Mouse (Mus musculus) adipocyte (in vitro differentiated cells): Measurements from ENCODE around the gene Gramd1a.

Experiments
- DNase-seq: peaks from one replicate; pipeline ENCODE4 v3.0.0-alpha.2; 2016; ENCODE audit warnings: low spot score

Gene Gramd1a

DNA sequence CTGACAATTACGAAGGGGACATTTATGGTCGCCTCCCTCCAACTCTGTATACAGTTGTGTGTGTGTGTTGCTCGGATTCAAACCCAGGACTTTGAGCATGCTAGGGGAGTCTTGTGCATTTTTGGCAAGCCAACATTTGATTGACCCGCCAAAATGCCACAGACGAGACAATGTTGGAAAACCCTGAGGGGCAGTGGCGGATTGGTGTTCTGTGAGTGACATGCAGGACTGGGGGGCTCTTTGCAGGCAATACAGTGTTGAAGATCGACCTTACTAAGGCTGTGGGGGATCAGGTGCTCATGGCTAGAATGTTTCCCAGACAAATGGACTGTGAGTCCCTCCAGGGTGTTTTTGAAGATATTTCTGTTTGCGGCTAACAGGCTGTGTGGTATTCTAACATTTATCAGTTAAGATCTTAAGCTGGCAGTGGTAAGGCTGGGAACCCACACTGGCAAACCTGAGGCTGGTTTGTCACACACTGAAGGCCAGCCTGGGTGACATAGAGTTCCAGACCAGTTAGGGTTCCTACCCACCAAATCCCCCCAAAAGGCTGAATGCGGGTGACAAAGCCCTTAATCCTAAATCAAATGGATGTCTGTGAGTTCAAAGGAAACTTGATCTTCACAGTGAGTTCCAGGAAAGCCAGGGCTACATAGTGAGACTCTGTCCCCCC lies 58.7 kb downstream of the Gramd1a start:
- no peak for DNase-seq

DNA sequence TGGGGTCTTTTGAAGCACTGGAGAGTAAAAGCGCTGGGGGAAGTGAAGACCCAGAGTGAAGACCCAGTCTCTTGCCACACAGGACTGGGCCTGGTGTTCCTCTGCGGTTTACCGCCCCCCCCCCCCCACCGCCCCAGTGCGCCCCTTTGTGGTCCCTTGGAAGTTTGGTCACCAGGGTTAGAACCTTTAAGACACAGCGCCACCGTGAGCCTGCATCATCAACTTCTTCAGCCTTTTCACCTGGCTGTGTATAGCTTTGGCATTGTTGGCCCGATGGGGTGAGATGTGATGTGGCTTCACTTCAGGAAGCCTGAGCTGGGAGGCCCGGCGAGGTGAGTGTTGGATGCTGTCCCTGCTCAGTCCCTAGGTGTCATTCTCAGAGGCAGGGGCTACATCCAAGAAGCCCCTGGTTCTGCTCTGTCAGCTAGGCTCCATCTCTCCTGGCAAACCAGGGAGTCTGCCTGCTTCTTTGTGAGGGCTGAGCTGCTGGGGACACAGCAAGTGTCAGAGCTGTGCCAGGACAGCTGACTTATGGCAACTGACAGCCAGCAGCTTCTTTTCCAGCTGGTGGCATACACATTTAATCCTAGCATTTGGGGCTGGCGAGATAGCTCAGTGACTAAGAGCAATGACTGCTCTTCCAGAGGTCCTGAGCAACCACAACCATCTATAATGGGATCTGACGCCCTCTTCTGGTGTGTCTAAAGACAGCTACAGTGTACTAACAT lies 60.8 kb downstream of the Gramd1a start:
- DNase-seq, result no peak

DNA sequence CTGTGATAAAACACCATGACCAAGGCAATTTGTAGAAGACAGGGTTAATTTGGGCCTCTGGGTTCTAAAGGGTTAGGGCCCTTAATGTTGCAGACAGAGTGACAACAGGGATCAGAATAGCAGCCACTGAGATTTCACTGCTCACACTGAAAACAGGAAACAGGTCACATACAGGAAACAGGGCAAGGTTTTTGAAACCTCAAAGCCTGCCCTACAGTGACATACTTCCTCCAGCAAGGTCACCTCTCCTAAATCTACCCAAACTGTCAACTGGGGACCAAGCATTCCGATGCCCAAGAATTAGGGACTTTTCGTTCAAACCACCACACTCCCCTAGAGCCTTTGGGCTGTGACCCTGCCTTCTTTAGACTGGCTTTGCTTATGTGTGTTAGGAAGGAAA lies 66.0 kb downstream of the Gramd1a start:
- DNase-seq, result no peak

DNA sequence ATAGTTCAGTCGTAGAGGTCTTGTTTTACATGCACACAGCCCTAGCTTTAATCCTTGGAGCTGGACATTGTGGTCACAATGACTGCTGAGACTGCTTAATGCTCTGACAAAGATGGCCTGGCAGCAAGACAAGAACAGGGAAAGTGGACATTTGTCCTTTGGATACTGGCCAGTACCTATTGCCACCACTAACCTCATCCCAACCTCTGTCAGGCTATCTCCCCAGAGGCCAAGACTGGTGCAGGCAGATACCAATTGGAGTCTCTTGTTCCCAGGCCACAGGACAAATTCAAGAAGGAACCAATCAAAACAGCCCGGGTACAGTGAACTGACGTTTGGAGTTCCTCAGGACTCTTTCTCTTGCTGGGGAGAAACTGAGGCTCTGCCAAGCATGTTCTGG lies 67.5 kb downstream of the Gramd1a start:
- DNase-seq, result peak; percentile 87

DNA sequence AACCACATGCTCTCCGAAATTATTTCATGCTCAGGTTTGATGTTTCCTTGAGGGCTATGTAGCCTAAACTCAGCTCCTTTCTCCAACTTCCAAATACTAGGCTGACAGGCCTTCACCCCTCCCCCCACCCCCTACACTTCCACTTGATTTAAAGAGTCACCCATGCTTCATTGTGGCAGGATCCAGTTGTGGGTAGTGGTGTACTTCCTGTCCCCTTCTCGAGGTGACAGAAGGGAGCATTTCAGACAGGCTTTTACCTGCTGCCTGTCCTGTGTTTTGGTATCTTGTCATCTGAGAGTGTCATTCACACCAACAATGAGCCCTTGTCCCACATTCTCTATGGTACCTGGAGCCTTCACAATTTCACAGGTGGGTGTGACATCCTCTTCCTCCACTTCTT lies 68.4 kb downstream of the Gramd1a start:
- DNase-seq, result no peak

DNA sequence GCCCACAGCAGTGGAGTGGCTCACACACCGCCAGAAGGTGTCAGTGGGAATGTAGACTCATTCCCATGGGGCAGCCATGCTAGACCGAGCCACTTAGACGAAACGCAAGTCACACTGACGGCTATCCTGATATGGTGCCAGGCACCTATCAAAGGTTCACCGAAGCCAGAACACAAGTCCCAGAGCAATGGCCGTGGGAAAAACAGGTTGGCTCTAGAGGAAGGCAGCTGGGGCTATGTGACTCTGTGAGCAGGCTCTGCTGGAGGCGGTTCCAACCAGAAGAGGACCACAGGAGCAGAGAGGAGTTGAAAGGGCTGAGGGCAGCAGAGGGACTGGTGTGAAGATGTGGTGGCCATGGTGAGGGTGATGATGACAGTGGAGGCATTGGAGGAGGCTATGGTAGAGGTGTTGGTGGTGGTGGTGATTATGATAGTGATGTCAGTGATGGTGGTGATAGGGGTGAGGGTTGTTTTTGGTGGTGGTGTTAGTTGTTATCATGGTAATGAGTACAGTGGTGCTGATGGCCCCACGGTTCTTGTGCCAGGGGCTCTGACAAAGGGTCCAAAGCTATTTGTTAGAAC lies 69.4 kb downstream of the Gramd1a start:
- no peak for DNase-seq

DNA sequence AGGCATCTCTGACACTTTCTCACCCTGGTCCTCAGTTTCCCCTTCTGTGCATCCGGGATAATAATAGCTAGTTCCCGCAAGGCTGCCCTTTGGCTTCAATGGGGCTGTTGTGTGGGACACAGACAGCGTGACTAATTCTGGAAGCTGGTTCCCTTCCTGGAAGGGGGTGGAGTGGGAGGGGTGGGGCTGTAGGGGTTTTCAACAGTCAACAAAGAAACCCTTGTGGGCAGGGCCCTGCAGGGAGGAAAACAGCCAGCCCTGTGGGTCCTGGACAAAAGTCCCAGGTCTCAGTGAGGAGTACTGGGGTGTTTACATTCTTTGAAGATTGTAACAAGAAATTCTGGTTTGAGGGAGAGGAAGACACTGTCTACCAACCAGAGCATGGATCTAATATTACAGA lies 70.5 kb downstream of the Gramd1a start:
- DNase-seq, result peak; percentile 49

DNA sequence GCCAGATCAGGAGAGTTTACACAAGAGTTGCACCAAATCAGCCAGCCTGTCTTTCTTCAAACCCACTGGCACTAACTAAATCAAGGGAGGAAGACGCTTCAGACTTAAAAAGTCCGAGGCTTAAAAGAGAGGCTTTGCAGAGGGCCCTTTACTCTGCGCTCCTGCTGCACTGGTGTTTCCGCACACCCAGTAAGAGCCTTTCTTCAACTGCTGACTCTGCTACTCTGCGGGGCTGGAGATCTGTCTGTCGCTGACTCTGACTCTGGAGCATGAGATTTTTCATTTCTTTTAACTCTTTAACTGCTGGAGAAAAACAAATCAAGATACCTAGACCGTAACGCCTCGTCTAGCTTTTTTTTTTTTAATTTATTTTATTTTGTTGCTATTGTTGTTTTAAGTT lies 71.6 kb downstream of the Gramd1a start:
- DNase-seq, result no peak

DNA sequence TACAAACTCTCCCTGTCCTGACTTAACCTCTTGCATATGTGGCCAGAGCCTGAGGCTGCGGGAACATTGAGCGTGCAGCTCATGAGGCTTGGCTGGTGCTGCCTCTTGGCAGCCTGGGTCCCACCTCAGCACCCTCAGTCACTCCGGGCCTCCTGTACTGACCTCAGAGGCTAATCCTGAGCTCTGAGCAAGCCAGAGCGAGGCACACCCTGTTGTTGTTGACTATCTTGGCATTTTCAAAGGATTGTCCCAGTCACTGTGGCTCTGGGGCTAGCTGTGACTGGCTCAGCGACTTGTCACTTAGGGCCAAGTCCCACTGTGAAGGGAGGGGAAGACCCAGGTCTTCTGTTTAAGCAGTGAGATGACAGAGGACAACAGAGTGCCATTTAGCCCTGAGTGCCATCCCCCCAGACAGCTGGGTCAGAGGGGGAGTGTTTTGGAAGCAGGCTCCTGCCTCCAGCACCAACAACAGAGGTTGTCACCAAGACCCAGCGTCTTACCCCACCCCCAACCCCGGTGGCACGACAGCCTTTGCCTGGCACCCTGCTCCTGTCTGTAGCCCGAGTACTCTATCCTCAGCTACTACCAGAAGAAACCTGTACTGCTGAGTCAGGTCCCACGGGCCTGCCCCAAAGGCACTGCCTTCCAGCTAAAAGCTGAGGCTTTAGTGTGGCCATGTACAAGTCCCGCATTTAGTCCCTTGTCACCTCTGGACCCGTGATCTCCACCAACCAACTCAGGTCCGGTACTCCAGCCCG lies 72.7 kb downstream of the Gramd1a start:
- DNase-seq, result peak; percentile 86

DNA sequence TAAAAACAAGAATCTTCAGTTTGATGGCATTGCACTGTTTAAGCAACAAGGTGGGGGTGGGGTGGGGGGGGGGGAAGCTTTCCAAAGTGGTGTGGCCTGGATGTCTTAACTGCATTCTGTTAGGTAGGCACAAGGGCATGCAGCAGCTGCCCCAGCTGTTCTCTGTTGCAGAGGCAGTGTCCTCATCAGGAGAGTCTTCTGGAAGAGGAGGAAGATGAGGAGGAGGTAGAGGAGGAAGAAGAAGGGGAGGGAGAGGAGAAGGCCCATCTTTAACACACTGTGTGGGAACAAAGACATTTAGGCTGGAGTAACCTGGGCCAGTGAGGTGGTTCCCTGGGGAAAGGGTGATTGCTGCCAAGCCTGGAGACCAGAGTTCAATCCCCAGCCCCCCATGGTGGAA lies 73.6 kb downstream of the Gramd1a start:
- DNase-seq, result peak; percentile 53

DNA sequence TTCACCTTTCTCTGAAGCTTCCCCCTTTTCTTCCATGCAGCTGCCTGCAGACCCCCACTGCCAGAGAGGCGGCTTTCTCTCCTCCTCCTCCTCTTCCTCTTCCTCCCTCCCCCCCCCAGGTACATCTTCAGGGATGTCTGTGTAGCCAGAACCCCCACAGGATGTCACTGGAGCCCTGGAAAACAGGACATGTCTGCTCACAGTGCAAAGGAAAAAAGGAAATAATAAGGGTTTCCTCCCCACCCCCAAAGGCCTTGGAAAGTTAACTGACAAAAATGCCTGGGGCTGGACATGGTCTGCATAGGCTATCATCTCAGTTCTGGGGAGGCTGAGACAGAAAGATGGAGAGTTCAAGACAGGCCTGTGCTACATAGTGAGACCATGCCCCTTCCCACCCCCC lies 74.6 kb downstream of the Gramd1a start:
- DNase-seq, result no peak

DNA sequence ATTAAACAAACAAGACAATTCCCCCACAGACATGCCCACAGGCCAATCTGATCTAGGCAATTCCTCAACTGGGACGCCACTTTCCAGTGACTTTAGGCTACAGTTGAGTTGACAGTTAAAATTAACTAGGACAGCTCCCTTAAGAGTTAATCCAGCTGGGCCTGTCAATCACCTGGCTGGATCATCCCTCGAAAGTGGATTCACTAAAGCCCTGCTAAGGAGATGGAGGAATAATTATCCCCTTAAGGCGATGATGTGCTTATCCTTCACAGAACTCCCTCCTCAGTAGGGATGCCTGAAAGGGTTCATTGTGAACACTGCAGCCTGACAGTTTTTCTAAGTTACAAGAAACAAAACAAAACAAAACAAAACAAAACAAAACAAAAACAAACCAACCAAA lies 75.1 kb downstream of the Gramd1a start:
- DNase-seq, result no peak
